Mouse (Mus musculus) heart, postnatal 4 days (tissue): ENCODE results near the gene Sumo3. TPM values are rescaled to one million over a fixed set of nuclear protein-coding genes. Genes with fewer than 3 reads are reported as not detected.

Experiments used
- DNase-seq: peaks from one replicate; pipeline ENCODE4 v3.0.0; 2021
- total RNA-seq, 2 experiments: library from RNA; stranded (reverse); gene quantifications; 2 replicates each; pipeline ENCODE4 v1.2.3; 2021

Gene Sumo3
- total RNA-seq, 2 experiments from 2014 or later: 90.9 to 97.9 TPM

GRCm38 (mm10) chr10:77589749-77590148 lies 16.1 kb upstream of the Sumo3 start:
- no peak for DNase-seq

GRCm38 (mm10) chr10:77590812-77591211 lies 15.1 kb upstream of the Sumo3 start:
- DNase-seq: peak; percentile 69

- DNase-seq: no peak
Observed at GRCm38 (mm10) chr10:77591546-77591945, 14.4 kb upstream of the Sumo3 start.

GRCm38 (mm10) chr10:77596060-77596459 lies 9.8 kb upstream of the Sumo3 start:
- DNase-seq: no peak

- no peak for DNase-seq
Observed at GRCm38 (mm10) chr10:77603021-77603420, 2.9 kb upstream of the Sumo3 start.

GRCm38 (mm10) chr10:77604111-77604510 lies 1.8 kb upstream of the Sumo3 start:
- DNase-seq: no peak

- no peak for DNase-seq
Observed at GRCm38 (mm10) chr10:77604958-77605357, 939 bp upstream of the Sumo3 start.

- DNase-seq: peak; percentile 38
Observed at GRCm38 (mm10) chr10:77605368-77605767, 529 bp upstream of the Sumo3 start.

GRCm38 (mm10) chr10:77606855-77607254 lies 958 bp downstream of the Sumo3 start:
- no peak for DNase-seq

GRCm38 (mm10) chr10:77607441-77607840 lies 1.5 kb downstream of the Sumo3 start:
- DNase-seq: no peak

- no peak for DNase-seq
Observed at GRCm38 (mm10) chr10:77608589-77608988, 2.7 kb downstream of the Sumo3 start.

GRCm38 (mm10) chr10:77610221-77610961 lies 4.5 kb downstream of the Sumo3 start:
- no peak for DNase-seq

- peak; percentile 58 for DNase-seq
Observed at GRCm38 (mm10) chr10:77613409-77613808, 7.5 kb downstream of the Sumo3 start.

- DNase-seq: no peak
Observed at GRCm38 (mm10) chr10:77615647-77616046, 9.8 kb downstream of the Sumo3 start.

GRCm38 (mm10) chr10:77616166-77616565 lies 10.3 kb downstream of the Sumo3 start:
- no peak for DNase-seq

- no peak for DNase-seq
Observed at GRCm38 (mm10) chr10:77616926-77617325, 11.0 kb downstream of the Sumo3 start.

GRCm38 (mm10) chr10:77621546-77621945 lies 15.6 kb downstream of the Sumo3 start:
- no peak for DNase-seq

- peak; percentile 96 for DNase-seq
Observed at GRCm38 (mm10) chr10:77622055-77622988, 16.4 kb downstream of the Sumo3 start, which contains the start of gene Ube2g2. Gene Ube2g2 (plus strand): TSS chr10:77622275.

- peak; percentile 76 for DNase-seq
Observed at GRCm38 (mm10) chr10:77623069-77623492, 17.2 kb downstream of the Sumo3 start.

- DNase-seq: no peak
Observed at GRCm38 (mm10) chr10:77623639-77624400, 17.9 kb downstream of the Sumo3 start.

- DNase-seq: peak; percentile 61
Observed at GRCm38 (mm10) chr10:77624570-77624995, 18.7 kb downstream of the Sumo3 start.

- no peak for DNase-seq
Observed at GRCm38 (mm10) chr10:77626036-77626435, 20.1 kb downstream of the Sumo3 start.
